In genomic region chr13:113121326-113121725, GRCm38 (mm10) we compare ENCODE assay signal across 35 mouse cellular contexts. TPM values are rescaled to one million over a fixed set of nuclear protein-coding genes. Genes with fewer than 3 reads are reported as not detected.
"Had no signal": no experiment of that assay in that cellular context is flagged by ENCODE, and none has a peak within 500 bp of the region (broad histone marks: within the 10 kb centered on the region; RNA-seq: fewer than 3 reads in every experiment).

No protein-coding gene starts in this region.

- H3K36me3 ChIP-seq: embryonic facial prominence, embryonic 10.5 days; embryonic facial prominence, embryonic 12.5 days; embryonic facial prominence, embryonic 13.5 days; embryonic facial prominence, embryonic 15.5 days; forebrain, embryonic 10.5 days; forebrain, embryonic 12.5 days; forebrain, embryonic 15.5 days had no signal

- H3K9ac ChIP-seq: embryonic facial prominence, embryonic 12.5 days; embryonic facial prominence, embryonic 13.5 days; embryonic facial prominence, embryonic 15.5 days; forebrain, embryonic 12.5 days; forebrain, embryonic 13.5 days; forebrain, embryonic 15.5 days; forebrain, postnatal 0 days had no signal

- H3K4me3 ChIP-seq: embryonic facial prominence, embryonic 10.5 days; embryonic facial prominence, embryonic 12.5 days; embryonic facial prominence, embryonic 13.5 days; embryonic facial prominence, embryonic 15.5 days; erythroblast, embryonic 14.5 days; forebrain, embryonic 10.5 days; forebrain, embryonic 12.5 days; forebrain, embryonic 13.5 days; forebrain, embryonic 15.5 days; gastrocnemius, adult 2 months had no signal

- H3K4me1 ChIP-seq: embryonic facial prominence, embryonic 12.5 days; embryonic facial prominence, embryonic 15.5 days; forebrain, embryonic 10.5 days; forebrain, embryonic 12.5 days; forebrain, embryonic 13.5 days; forebrain, embryonic 15.5 days had no signal

- H3K4me2 ChIP-seq: embryonic facial prominence, embryonic 12.5 days; embryonic facial prominence, embryonic 13.5 days; embryonic facial prominence, embryonic 15.5 days; forebrain, embryonic 12.5 days; forebrain, embryonic 13.5 days; forebrain, embryonic 15.5 days had no signal

- DNase-seq: cerebellum, adult 18-20 months; cerebellum, adult 2 months; cerebellum, adult 8-10 months; cerebellum, adult 9-10 months; cerebellum, adult 9-11 months; cerebellum, postnatal 10 days; cerebellum, postnatal 14 days; cerebellum, postnatal 25 days; cerebellum, postnatal 36 days; embryo, embryonic 11 days; forebrain, postnatal 0 days; gastrocnemius, adult 2 months; gastrocnemius, postnatal 10 days; gastrocnemius, postnatal 14 days; gastrocnemius, postnatal 25 days; gastrocnemius, postnatal 36 days; heart, adult 18-20 months had no signal

- H3K9me3 ChIP-seq: embryonic facial prominence, embryonic 12.5 days; embryonic facial prominence, embryonic 13.5 days; embryonic facial prominence, embryonic 15.5 days; forebrain, embryonic 10.5 days; forebrain, embryonic 12.5 days; forebrain, embryonic 13.5 days; forebrain, embryonic 15.5 days had no signal

- ATAC-seq: forebrain, embryonic 13.5 days; forebrain, embryonic 14.5 days; forebrain, embryonic 15.5 days; forebrain, embryonic 16.5 days; forebrain, postnatal 0 days had no signal

- H3K27me3 ChIP-seq: embryonic facial prominence, embryonic 12.5 days; embryonic facial prominence, embryonic 13.5 days; embryonic facial prominence, embryonic 15.5 days; forebrain, embryonic 12.5 days; forebrain, embryonic 13.5 days; forebrain, embryonic 15.5 days had no signal

- H3K27ac ChIP-seq: embryonic facial prominence, embryonic 10.5 days; embryonic facial prominence, embryonic 12.5 days; embryonic facial prominence, embryonic 13.5 days; embryonic facial prominence, embryonic 15.5 days; forebrain, embryonic 10.5 days; forebrain, embryonic 12.5 days; forebrain, embryonic 13.5 days; forebrain, embryonic 15.5 days; gastrocnemius, adult 2 months had no signal

RNA-seq across cellular contexts. Expression of gene Gzma, which starts 20.5 kb away (rescaled TPM):
- total RNA-seq: gastrocnemius, adult 18-20 months; gastrocnemius, adult 2 months; gastrocnemius, adult 8-10 months; gastrocnemius, postnatal 10 days; gastrocnemius, postnatal 14 days; gastrocnemius, postnatal 25 days; gastrocnemius, postnatal 4 days; granulocyte monocyte progenitor cell, adult 5-6 weeks had no signal
- polyA plus RNA-seq: embryonic facial prominence, embryonic 10.5 days; embryonic facial prominence, embryonic 11.5 days; embryonic facial prominence, embryonic 12.5 days; embryonic facial prominence, embryonic 13.5 days; embryonic facial prominence, embryonic 15.5 days; erythroblast, embryonic 14.5 days; forebrain, embryonic 10.5 days; forebrain, embryonic 11.5 days; forebrain, embryonic 12.5 days; forebrain, embryonic 13.5 days; forebrain, embryonic 14.5 days; forebrain, embryonic 15.5 days; forebrain, embryonic 16.5 days; frontal cortex, adult 2 months had no signal
